In the genomic region with DNA sequence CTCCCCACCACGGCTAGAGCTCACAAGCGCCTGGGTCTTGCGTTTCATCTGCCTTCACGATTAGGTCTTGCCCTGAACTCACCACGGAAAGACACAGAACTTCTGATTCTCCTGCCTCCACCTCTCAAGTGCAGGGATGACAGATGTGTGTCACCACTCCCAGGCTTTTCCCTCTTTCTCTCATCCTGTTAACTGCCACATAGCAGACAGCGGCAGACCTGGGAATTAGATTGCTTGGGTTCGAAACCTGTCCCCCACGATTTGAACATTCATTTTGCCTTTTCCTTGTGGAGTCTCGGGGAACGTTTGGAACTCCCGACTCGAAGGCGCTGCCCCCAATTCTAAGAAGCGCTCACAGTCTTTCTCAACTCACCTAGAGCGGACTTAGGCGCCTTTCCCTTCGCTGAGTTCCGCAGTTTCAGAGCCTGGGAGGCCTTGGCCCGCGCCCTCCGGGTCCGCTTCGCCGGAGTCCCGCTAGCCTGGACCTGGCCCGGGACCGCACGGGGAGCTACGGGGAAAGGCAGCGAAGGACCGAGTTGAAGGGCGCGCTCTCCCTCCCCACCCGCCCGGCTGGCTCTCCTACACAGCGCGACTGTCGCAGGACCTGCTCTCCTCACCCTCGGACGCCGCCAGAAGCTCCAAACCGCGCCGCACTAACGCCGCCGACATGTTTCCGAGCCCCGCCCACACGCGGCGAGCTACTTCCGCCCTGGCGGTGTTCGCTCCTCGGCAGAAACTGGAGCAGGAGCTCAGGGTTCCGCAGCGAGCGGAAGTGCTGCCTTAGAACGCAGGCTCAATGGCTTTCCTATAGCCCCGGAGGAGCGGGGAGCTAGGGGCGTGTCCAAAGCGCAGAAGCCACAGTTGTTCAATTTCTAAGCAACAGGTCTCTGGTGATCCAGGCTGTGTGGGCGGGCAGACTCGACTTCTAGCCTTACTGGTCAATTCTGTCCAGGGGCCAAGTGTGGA, we compare ENCODE assay signal across 7 mouse cellular contexts. TPM values are rescaled to one million over a fixed set of nuclear protein-coding genes. Genes with fewer than 3 reads are reported as not detected.
DNase-seq lines count a peak whose midpoint lies in the region; ATAC-seq lines count a peak whose summit lies in the region.

A gene (minus strand): TSS at position 706 of the 966 bp plus-strand sequence.

- intact Hi-C loops in gastrocnemius, postnatal 14 days (cut with DNase I; ENCODE audit: low total_unique reads), result loop anchor here (5.0 kb wide), 1 partner anchor 37 kb away; no protein-coding TSS in a partner anchor
- intact Hi-C loops in left cerebral cortex, postnatal 14 days (cut with DNase I), result loop anchor here (2.0 kb wide), 1 partner anchor 441 kb away; no protein-coding TSS in a partner anchor

- DNase-seq in adrenal gland, adult (ENCODE audit: inconsistent age in 2 of 2, low spot score in 1 of 2), result peak; percentile 91 to 95
- peak; percentile 95 for DNase-seq in embryo, embryonic 10 days (ENCODE audit: low spot score)
- DNase-seq in gastrocnemius, postnatal 14 days, result peak; percentile 89
- DNase-seq in left cerebral cortex, postnatal 14 days (ENCODE audit: low spot score in 2 of 2), result peak; percentile 90 to 91
- peak; percentile 95 for DNase-seq in mesoderm, embryonic 11.5 days (ENCODE audit: low read depth, low spot score)
- DNase-seq in right cerebral cortex, postnatal 36 days (ENCODE audit: low spot score in 2 of 2), result peak; percentile 82 to 85

- peak; percentile 97 for ATAC-seq in inflammation-experienced regulatory T-cells, adult 6 months

RNA-seq across cellular contexts. Expression of the gene that starts here (rescaled TPM):
- 10 to 100 TPM; 15.8 to 17.7 TPM for total RNA-seq in gastrocnemius, postnatal 14 days (2021)
- 10 to 100 TPM; 19.9 to 24.4 (median 21.7) TPM for polyA plus RNA-seq in inflammation-experienced regulatory T-cells, adult 6 months (2017; shearing (Covaris generic))
- 10 to 100 TPM; 41.9 to 42.6 TPM for total RNA-seq in left cerebral cortex, postnatal 14 days (2021)

Comparison
In these comparisons a context has a peak if more than half of its experiments do, and no peak if none do; other contexts are left out.
1. Peak in every context shown above with its lines: DNase-seq and ATAC-seq.